Mouse (Mus musculus) MEL (cell line): ENCODE results near the gene Cpeb3. TPM values are rescaled to one million over a fixed set of nuclear protein-coding genes. Genes with fewer than 3 reads are reported as not detected.
"Not testable (repeated sequence)": the region's sequence is repeated elsewhere in the genome, so short reads cannot be mapped to it uniquely, and the experiment has no call there.

Experiments used
- DNase-seq: peaks from one replicate; pipeline ENCODE4 v3.0.0; 2011; ENCODE audit warnings: low read depth, low spot score
- H3K27ac ChIP-seq: 2 replicates; pipeline ENCODE4 v1.5.1; 2012; ENCODE audit warnings: low read depth, mild to moderate bottlenecking, control low read depth, low read length, moderate library complexity; ENCODE audit not compliant: control insufficient read depth
- H3K27me3 ChIP-seq, 2 experiments: fragments of 150-350 bp in 1 of 2; sonication (generic) in 1 of 2; 2 replicates each; pipeline ENCODE4 v1.6.1; 2012; ENCODE audit warnings: low read length in 2 of 2, mild to moderate bottlenecking in 2 of 2, improper control_type of control experiment in 1 of 2, moderate library complexity in 1 of 2; ENCODE audit not compliant: insufficient read depth in 2 of 2, control insufficient read depth in 1 of 2
- H3K36me3 ChIP-seq, 2 experiments: 2 replicates each; pipeline ENCODE4 v1.6.1; 2012 to 2014; ENCODE audit warnings: low read length in 2 of 2, improper control_type of control experiment in 1 of 2, inconsistent platforms in 1 of 2, mild to moderate bottlenecking in 1 of 2; ENCODE audit not compliant: insufficient read depth in 2 of 2, control insufficient read depth in 1 of 2
- H3K4me1 ChIP-seq, 2 experiments: fragments of 150-350 bp in 1 of 2; sonication (generic) in 1 of 2; 2 replicates each; pipeline ENCODE4 v1.6.1; 2012; ENCODE audit warnings: low read length in 2 of 2, improper control_type of control experiment in 1 of 2, mild to moderate bottlenecking in 1 of 2; ENCODE audit not compliant: insufficient read depth in 2 of 2, control insufficient read depth in 1 of 2
- H3K4me3 ChIP-seq, 2 experiments: fragments of 150-350 bp in 1 of 2; sonication (generic) in 1 of 2; 2 replicates each; pipeline ENCODE4 v1.5.1; 2012; ENCODE audit warnings: low read depth in 2 of 2, low read length in 2 of 2, mild to moderate bottlenecking in 2 of 2, moderate library complexity in 2 of 2, control low read depth in 1 of 2, improper control_type of control experiment in 1 of 2; ENCODE audit not compliant: control insufficient read depth in 1 of 2, insufficient read depth in 1 of 2
- H3K79me2 ChIP-seq: 2 replicates; pipeline ENCODE4 v1.6.1; 2012; ENCODE audit warnings: mild to moderate bottlenecking, low read length, moderate library complexity; ENCODE audit not compliant: control insufficient read depth, poor library complexity, insufficient read depth
- H3K9ac ChIP-seq: 2 replicates; pipeline ENCODE4 v1.6.1; 2012; ENCODE audit warnings: low read depth, mild to moderate bottlenecking, control low read depth, low read length, moderate library complexity; ENCODE audit not compliant: control insufficient read depth, poor library complexity, severe bottlenecking
- H3K9me3 ChIP-seq: fragments of 150-350 bp; sonication (generic); replicated peaks from 2 replicates; pipeline ENCODE4 v1.6.1; 2012; ENCODE audit warnings: mild to moderate bottlenecking, low read length, improper control_type of control experiment, moderate library complexity; ENCODE audit not compliant: insufficient read depth
- CHD1 ChIP-seq: IDR thresholded peaks from 2 replicates; pipeline ENCODE4 v1.6.1; 2012; ENCODE audit warnings: low read depth, mild to moderate bottlenecking, inconsistent platforms, low read length, improper control_type of control experiment
- ELF1 ChIP-seq: IDR thresholded peaks from 2 replicates; pipeline ENCODE4 v1.6.1; 2014; ENCODE audit warnings: low read depth, mild to moderate bottlenecking, inconsistent platforms, low read length, improper control_type of control experiment, moderate library complexity
- EP300 ChIP-seq, 2 experiments: IDR thresholded peaks; 2 replicates each; pipeline ENCODE4 v1.6.1; 2011; ENCODE audit warnings: improper control_type of control experiment in 2 of 2, low read length in 2 of 2, low read depth in 1 of 2, mild to moderate bottlenecking in 1 of 2
- GABPA ChIP-seq: IDR thresholded peaks from 2 replicates; pipeline ENCODE4 v1.6.1; 2012; ENCODE audit warnings: low read depth, mild to moderate bottlenecking, inconsistent platforms, low read length, improper control_type of control experiment, moderate library complexity
- GATA1 ChIP-seq: IDR thresholded peaks from 2 replicates; pipeline ENCODE4 v1.6.1; 2011; ENCODE audit warnings: low read depth, low read length, improper control_type of control experiment
- HCFC1 ChIP-seq: IDR thresholded peaks from 2 replicates; pipeline ENCODE4 v1.6.1; 2012; ENCODE audit warnings: low read depth, mild to moderate bottlenecking, inconsistent platforms, low read length, improper control_type of control experiment, moderate library complexity
- JUND ChIP-seq: IDR thresholded peaks from 2 replicates; pipeline ENCODE4 v1.6.1; 2011; ENCODE audit warnings: low read depth, mild to moderate bottlenecking, improper control_type of control experiment, low read length
- KAT2A ChIP-seq: conservative IDR thresholded peaks from 2 replicates; pipeline ENCODE4 v1.6.1; 2012; ENCODE audit warnings: low read depth, low read length, improper control_type of control experiment, inconsistent platforms
- MAZ ChIP-seq: IDR thresholded peaks from 2 replicates; pipeline ENCODE4 v1.6.1; 2012; ENCODE audit warnings: low read depth, mild to moderate bottlenecking, inconsistent platforms, low read length, improper control_type of control experiment
- MXI1 ChIP-seq: IDR thresholded peaks from 2 replicates; pipeline ENCODE4 v1.6.1; 2011; ENCODE audit warnings: mild to moderate bottlenecking, low read depth, low read length, improper control_type of control experiment
- MYB ChIP-seq: IDR thresholded peaks from 2 replicates; pipeline ENCODE4 v1.6.1; 2011; ENCODE audit warnings: mild to moderate bottlenecking, low read depth, low read length, improper control_type of control experiment
- POLR2A ChIP-seq, 2 experiments: IDR thresholded peaks; 2 replicates each; pipeline ENCODE4 v1.6.1; 2011 to 2012; ENCODE audit warnings: low read length in 2 of 2, mild to moderate bottlenecking in 2 of 2, control low read depth in 1 of 2, improper control_type of control experiment in 1 of 2, low read depth in 1 of 2, moderate library complexity in 1 of 2; ENCODE audit not compliant: control insufficient read depth in 1 of 2, insufficient read depth in 1 of 2, poor library complexity in 1 of 2
- POLR2AphosphoS5 ChIP-seq: IDR thresholded peaks from 2 replicates; pipeline ENCODE4 v1.6.1; 2012; ENCODE audit warnings: low read depth, borderline replicate concordance, mild to moderate bottlenecking, inconsistent platforms, low read length, moderate library complexity, mixed read lengths
- RCOR1 ChIP-seq: IDR thresholded peaks from 2 replicates; pipeline ENCODE4 v1.6.1; 2012; ENCODE audit warnings: low read depth, mild to moderate bottlenecking, inconsistent platforms, low read length, improper control_type of control experiment
- SIN3A ChIP-seq: IDR thresholded peaks from 2 replicates; pipeline ENCODE4 v1.6.1; 2012; ENCODE audit warnings: low read length, improper control_type of control experiment, inconsistent platforms
- SMC3 ChIP-seq: IDR thresholded peaks from 2 replicates; pipeline ENCODE4 v1.6.1; 2011; ENCODE audit warnings: low read depth, low read length, improper control_type of control experiment
- TAL1 ChIP-seq: IDR thresholded peaks from 2 replicates; pipeline ENCODE4 v1.6.1; 2012; ENCODE audit warnings: mild to moderate bottlenecking, inconsistent platforms, low read length, moderate library complexity, mixed read lengths
- UBTF ChIP-seq: IDR thresholded peaks from 2 replicates; pipeline ENCODE4 v1.6.1; 2012; ENCODE audit warnings: low read depth, mild to moderate bottlenecking, inconsistent platforms, low read length, improper control_type of control experiment, moderate library complexity, borderline replicate concordance; ENCODE audit not compliant: insufficient read depth
- USF2 ChIP-seq, 2 experiments: IDR thresholded peaks; 2 replicates each; pipeline ENCODE4 v1.6.1; 2011 to 2012; ENCODE audit warnings: improper control_type of control experiment in 2 of 2, low read length in 2 of 2, borderline replicate concordance in 1 of 2, inconsistent platforms in 1 of 2, low read depth in 1 of 2, mild to moderate bottlenecking in 1 of 2; ENCODE audit not compliant: insufficient read depth in 1 of 2
- ZC3H11A ChIP-seq: IDR thresholded peaks from 2 replicates; pipeline ENCODE4 v1.6.1; 2012; ENCODE audit warnings: low read depth, mild to moderate bottlenecking, inconsistent platforms, low read length, improper control_type of control experiment
- ZNF384 ChIP-seq: IDR thresholded peaks from 2 replicates; pipeline ENCODE4 v1.6.1; 2012; ENCODE audit warnings: low read depth, mild to moderate bottlenecking, inconsistent platforms, low read length, improper control_type of control experiment
- polyA plus RNA-seq, 2 experiments: library from polyadenylated mRNA; stranded (reverse) in 1 of 2; unstranded in 1 of 2; fragments of >175 nt in 1 of 2; fragments of >200 nt in 1 of 2; gene quantifications; 2 replicates each; pipeline versions ENCODE4 v1.2.1 to v1.2.4; 2012; ENCODE audit warnings: low replicate concordance in 2 of 2, low read depth in 1 of 2; ENCODE audit not compliant: insufficient read length in 2 of 2, insufficient read depth in 1 of 2, missing spikeins in 1 of 2
- total RNA-seq: library from RNA; depleted of rRNA; stranded (reverse); fragments of 300-350 nt; gene quantifications from 2 replicates; pipeline ENCODE4 v1.2.3, GENCODE M21; 2012

Cpeb3 gene
- total and polyA plus RNA-seq, 3 experiments: 0.35 to 0.93 TPM; not detected in 1

- H3K4me1 ChIP-seq: not testable (repeated sequence)
Measured at GRCm38 (mm10) chr19:37135459-37135858, 72.9 kb downstream of the Cpeb3 start.

GRCm38 (mm10) chr19:37133666-37134065 is 74.7 kb downstream of the Cpeb3 start:
- no peak for DNase-seq
- no peak overlapping the region for H3K4me3 ChIP-seq
- H3K9ac ChIP-seq: no peak overlapping the region
- H3K4me1 ChIP-seq: peaks cover 1 to 6% of the 10 kb centered on the region in 2 experiments; a peak in 3 of 4 replicates
- no peaks in the 10 kb centered on the region for H3K27me3 ChIP-seq
- TF ChIP-seq CHD1 (no peak), ELF1 (no peak), JUND (no peak), UBTF (no peak), POLR2AphosphoS5 (no peak), ZC3H11A (no peak)
- peaks cover 0 to 3% of the 10 kb centered on the region in 2 experiments; a peak in 2 of 4 replicates for H3K36me3 ChIP-seq
- no peaks in the 10 kb centered on the region for H3K9me3 ChIP-seq
- H3K27ac ChIP-seq: no peak overlapping the region
- no peaks in the 10 kb centered on the region for H3K79me2 ChIP-seq

More at GRCm38 (mm10) chr19:37135459-37135858, 72.9 kb downstream of the Cpeb3 start:
- TF ChIP-seq ZNF384: peak; percentile 72
- not testable (repeated sequence) for H3K9me3 ChIP-seq, H3K4me3 ChIP-seq, H3K9ac ChIP-seq, H3K36me3 ChIP-seq, H3K79me2 ChIP-seq, H3K27ac ChIP-seq, DNase-seq, H3K27me3 ChIP-seq

- Histone ChIP-seq H3K79me2 (no peaks in the 10 kb centered on the region), H3K4me1 (peaks cover 3 to 6% of the 10 kb centered on the region in 2 experiments; a peak in 2 of 4 replicates), H3K9me3 (no peaks in the 10 kb centered on the region), H3K27ac (no peak overlapping the region), H3K4me3 (no peak overlapping the region), H3K27me3 (no peaks in the 10 kb centered on the region), H3K36me3 (peaks cover 0 to 6% of the 10 kb centered on the region in 2 experiments; a peak in 2 of 4 replicates), H3K9ac (no peak overlapping the region)
- DNase-seq: no peak
- no peak for TF ChIP-seq MXI1
- TF ChIP-seq MAZ: no peak
Measured at GRCm38 (mm10) chr19:37131660-37132059, 76.7 kb downstream of the Cpeb3 start.

GRCm38 (mm10) chr19:37128461-37128860 is 79.9 kb downstream of the Cpeb3 start:
- no peak overlapping the region for H3K9ac ChIP-seq
- peak; percentile 42 for DNase-seq
- TF ChIP-seq HCFC1 (0 out of 2 replicates have a peak, but pooled peaks have one; percentile 28), EP300 (IDR thresholded peaks at IDR 0.05; ENCODE audit: low read depth in 1 of 2, low read length in 2 of 2) (peak; percentile 75 to 82), SMC3 (no peak), SIN3A (peak; percentile 25; the same call in 1 of the 2 replicates), POLR2A (IDR thresholded peaks at IDR 0.05; ENCODE audit: control insufficient read depth in 1 of 2, insufficient read depth in 1 of 2, low read depth in 1 of 2, low read length in 2 of 2, poor library complexity in 1 of 2) (no peak), ZC3H11A (no peak), RCOR1 (peak; percentile 80), USF2 (IDR thresholded peaks at IDR 0.05; ENCODE audit: borderline replicate concordance in 1 of 2, insufficient read depth in 1 of 2, low read depth in 1 of 2, low read length in 2 of 2) (no peak), GABPA (no peak), TAL1 (peak; percentile 15), KAT2A (no peak), GATA1 (peak; percentile 70), POLR2AphosphoS5 (no peak), MYB (peak; percentile 21; the same call in 1 of the 2 replicates)

More at GRCm38 (mm10) chr19:37128461-37128860, 79.9 kb downstream of the Cpeb3 start:
- H3K4me1 ChIP-seq: peaks cover 3 to 6% of the 10 kb centered on the region in 2 experiments; a peak in 2 of 4 replicates
- no peaks in the 10 kb centered on the region for H3K9me3 ChIP-seq
- H3K36me3 ChIP-seq: peaks cover 0 to 6% of the 10 kb centered on the region in 2 experiments; a peak in 2 of 4 replicates
- no peak overlapping the region for H3K4me3 ChIP-seq
- H3K79me2 ChIP-seq: no peaks in the 10 kb centered on the region
- no peaks in the 10 kb centered on the region for H3K27me3 ChIP-seq
- H3K27ac ChIP-seq: no peak overlapping the region
